Mouse (Mus musculus) liver, embryonic 14.5 days (tissue): Measurements from ENCODE around the gene Msn.

ENCODE experiments used
- CTCF ChIP-seq: IDR thresholded peaks from 2 replicates; pipeline ENCODE4 v1.5.1; 2016; ENCODE audit warnings: antibody characterized with exemption, low read depth, control low read depth
- EP300 ChIP-seq: IDR thresholded peaks from 2 replicates; pipeline ENCODE4 v1.6.1; 2016; ENCODE audit warnings: antibody characterized with exemption, low read depth

DNA sequence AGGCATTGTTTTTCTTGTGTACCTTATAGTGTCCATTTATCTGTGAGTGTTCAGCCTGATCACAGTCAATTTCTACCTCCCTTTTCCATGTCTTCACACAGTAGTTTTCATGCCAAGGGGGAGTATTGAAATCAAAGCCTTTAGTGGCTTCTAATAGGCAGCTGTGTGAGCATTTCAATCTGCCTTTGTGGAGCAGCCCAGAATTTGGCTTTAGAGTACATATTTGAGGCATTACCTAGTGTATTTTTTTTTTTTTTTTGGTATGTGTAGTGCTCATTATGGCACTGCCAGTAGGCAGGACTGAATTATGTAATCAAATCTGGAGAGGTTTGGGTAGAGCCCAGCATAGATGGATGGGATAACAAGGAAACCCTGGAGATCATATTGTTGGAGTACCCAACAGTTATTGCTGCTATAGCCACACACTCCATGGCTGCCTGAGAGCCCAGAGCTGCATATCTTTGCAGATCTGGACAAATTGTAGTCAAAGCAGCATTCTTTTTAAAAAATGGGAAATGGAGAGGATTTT, 17.3 kb downstream of the Msn start:
- TF ChIP-seq CTCF, result no peak
- TF ChIP-seq EP300, result no peak
